Mouse (Mus musculus) C2C12 (cell line): ENCODE measurements around the gene Tmem150b.

Experiments
- CTCF ChIP-seq: IDR thresholded peaks from one replicate; pipeline ENCODE4 v1.5.1; 2011; ENCODE audit not compliant: control insufficient read depth, insufficient read depth, insufficient read length
- MYOG ChIP-seq: IDR thresholded peaks from one replicate; pipeline ENCODE4 v1.6.1; 2011; ENCODE audit not compliant: control insufficient read depth, insufficient read length; ENCODE audit errors: extremely low read depth

- TF ChIP-seq MYOG (no peak), CTCF (no peak)
These were observed 33.9 kb downstream of the Tmem150b start for GRCm38 (mm10) chr7:4690951-4691653.
